Mouse (Mus musculus) kidney, adult 9 months (tissue): Measurements from ENCODE around the gene Apoc2.
A peak's percentile ranks its signal among the peaks of the same experiment; 100 is the strongest.
"Not testable (repeated sequence)": the region's sequence is repeated elsewhere in the genome, so short reads cannot be mapped to it uniquely, and the experiment has no call there.

Experiments
- DNase-seq: peaks from one replicate; pipeline ENCODE4 v3.0.0; 2022

Gene Apoc2

GRCm38 (mm10) chr7:19698907-19699826 lies 21.4 kb upstream of the Apoc2 start, which contains the start of gene Apoe:
Gene Apoe (minus strand): TSS chr7:19699188.
- peak; percentile 62 for DNase-seq

DNA sequence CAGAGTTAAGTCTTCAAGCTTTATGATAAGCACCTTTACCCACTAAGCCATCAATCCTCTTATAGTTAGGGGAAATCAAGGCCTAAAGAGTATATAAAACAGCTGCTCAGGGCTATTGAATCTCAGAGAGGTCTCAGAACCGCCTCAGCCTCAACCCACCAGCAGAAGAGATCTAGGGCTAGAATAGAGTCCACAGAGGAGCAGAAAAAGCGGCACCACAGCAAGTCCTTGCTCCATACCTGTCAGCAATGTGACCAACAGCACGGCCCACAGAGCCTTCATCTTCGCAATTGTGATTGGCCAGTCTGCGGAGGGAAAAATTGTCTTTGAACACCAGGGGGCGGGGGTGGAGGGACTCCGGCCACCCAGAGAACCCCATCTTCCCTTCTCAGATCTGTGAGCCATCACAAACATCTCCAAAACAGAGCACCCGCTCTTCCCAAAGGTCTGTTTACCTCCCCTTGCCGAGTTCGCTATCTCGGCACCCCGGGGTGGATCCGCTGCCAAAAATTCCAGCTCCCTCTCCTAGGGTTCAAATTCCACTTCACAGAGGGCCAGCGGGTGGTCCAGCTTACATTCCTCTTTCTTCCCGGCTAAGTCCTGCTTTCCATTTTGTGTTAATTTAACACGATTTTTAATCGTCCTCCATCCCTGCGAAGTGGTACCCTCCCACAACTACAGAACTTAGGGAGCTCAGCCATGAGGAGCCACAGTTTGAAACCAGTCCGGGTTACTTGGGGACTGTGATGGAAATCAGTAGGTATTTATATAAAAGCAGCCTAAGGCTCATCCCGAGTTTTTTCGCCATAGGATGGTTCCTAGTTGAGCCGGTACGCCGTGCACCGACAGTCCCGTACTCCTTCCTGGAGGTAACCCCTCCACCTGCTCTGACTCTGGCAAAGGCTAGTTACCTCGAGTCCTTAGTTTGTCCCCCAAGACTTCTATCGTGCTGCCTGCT lies 20.5 kb upstream of the Apoc2 start:
- DNase-seq: peak; percentile 61

DNA sequence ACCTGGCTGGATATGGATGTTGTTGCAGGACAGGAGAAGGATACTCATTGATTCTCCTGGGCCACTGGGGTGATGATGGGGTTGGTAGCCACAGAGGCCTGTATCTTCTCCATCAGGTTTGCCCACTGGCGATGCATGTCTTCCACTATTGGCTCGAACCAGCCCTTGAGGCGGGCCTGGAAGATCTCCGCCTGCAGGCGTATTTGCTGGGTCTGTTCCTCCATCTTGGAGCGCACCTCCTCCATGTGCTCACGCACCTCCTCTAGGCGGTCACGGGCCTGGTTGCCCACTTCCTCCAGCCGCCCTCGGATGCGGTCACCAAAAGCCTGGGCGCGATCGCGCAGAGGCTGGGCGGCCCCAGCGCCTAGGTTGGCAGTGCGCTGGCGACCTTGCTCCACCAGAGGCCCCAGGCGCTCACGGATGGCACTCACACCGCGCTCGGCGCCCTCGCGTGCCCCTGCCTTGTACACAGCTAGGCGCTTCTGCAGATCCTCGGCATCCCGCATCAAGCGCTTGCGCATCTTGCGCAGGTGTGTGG lies 18.7 kb upstream of the Apoc2 start:
- no peak for DNase-seq

DNA sequence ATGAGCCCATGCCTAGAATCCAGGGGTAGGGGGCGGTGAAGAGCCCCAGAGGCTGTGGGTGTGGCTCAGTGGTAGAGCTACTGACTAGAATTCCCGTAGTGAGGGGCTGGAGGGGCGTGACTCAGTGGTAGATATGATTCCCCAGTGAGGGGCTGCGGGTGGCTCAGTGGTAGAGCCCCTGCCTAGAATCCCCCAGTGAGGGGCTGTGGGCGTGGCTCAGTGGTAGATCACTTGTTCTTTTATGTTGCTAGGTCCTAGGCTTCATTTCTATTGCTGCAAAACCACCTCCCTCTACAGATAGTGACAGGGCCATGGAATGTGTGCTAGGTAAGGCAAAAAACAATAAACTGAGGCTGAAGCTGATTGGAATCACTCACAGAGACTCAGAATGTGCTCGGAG lies 18.1 kb upstream of the Apoc2 start:
- DNase-seq: no peak

DNA sequence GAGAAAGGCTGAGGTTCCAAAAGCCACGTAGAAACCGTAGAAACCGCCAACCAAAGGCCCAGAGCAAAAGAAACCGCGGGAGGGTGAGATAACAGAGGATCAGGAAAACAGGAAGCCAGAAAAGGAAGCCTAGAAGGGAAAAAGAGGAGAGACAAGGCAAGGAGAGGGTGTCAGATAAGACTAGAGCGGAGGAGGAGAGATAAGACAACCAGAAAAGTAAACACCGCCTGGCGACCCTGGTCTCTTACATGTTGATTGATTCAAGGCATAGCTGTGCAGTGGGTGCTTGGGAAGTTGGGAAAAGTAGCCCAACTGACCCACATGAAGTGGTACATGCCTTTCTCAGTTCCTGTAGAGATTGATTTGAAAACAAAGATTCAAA lies 17.5 kb upstream of the Apoc2 start:
- no peak for DNase-seq

DNA sequence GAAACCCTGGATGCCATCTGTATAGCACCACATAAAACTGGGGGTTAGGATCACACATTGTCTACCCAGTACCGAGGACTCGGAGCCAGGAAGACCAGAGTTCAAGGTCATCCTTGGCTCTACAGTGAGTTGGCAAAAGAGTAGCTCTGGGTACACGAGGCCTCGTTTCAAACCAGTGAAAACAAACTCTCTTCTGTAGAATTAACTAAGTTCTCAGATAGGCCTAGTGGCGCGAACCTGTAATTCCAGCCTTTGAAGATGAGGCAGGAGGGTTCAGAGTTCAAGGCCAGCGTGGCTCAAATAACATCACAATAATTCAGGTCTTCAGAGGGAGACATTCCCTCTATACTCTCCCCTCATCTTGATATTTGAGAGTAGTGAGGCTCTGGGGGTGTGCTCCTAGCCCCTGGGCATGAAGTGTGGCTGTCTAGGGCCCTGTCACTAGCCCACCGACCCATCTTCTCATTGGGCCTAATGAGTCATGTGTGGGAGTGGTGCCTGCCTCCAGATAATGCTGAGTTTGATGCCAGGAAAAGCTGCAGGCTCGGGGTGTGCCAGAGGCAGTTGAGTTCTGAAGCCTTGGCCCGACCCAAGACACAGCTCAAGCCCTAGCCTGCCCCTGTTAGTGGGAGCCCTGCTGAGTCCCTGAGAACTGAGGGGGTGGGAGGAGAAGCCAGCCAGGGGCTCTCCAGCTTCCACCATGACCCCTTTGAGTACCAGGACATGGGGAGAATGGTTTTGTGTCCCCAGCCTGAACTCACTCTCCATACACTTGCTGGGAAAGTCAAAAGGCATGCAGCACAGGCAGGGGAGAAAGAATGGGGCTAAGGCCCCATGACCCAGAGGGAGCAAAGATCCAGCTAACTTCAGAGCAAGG lies 16.8 kb upstream of the Apoc2 start:
- no peak for DNase-seq

DNA sequence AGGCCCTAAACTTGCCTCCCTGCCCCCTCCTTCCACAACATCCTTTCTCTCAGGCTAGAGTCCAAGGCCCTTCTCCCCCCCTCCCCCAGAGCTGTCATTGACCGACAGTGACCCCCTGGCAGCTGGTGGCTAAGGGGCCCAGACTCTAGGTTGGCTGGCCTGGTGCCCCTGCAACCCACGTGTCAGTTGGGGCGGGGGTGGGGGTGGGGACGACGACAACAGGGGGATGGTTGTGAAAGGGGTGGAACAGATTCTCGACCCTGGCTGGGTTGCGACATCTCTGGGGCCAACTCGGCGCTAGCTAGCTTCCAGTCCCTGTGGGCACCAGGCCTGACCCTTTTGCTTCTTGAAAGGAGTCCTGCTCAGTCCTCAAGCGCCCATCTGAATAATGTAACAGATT lies 15.7 kb upstream of the Apoc2 start:
- DNase-seq: no peak

DNA sequence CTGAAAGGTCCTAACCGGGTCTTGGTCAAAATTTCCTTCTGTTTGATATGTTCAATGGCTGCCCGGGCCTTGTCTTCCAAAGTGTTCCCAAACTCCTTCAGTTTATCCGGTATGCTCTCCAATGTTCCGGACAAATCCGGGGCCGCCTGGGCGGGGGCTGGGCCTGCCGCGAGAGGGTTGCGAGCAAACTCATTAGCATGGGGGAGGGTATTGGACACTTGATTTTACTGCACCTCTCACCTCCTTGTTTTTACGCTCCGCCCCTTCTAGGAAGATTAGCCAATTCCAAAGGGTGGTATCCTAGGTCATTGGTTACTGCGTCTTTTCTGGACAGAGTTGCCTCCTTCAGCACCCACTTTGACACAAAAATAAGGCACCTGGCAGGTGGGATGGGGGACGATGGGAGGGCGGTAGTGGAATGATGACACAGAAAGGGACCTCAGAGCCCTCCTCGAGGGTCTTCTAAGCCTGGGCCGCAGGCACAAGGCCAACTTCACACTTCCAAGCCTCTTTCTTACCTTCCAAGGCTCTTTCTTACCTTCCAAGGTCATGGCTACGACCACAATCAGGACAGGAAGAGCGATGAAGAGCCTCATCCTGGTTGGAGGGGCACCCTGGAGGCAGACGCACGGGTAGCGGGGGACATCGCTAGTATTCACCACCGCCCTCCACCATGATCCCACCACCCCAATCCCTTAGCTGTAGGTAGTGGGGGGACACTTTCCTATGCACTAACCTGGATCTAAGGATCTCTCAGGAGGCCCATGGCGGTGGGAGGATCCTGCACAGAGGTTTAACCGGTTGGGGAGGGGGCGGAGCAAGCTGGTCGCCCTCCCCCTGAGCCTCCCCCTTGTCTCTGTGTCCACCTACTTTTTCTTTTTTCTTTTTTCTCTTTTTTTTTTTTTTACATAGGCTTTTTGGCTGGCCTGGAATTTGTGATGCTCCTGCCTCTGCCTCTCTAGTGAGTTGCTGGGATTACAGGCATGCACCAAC lies 14.4 kb upstream of the Apoc2 start, which contains the start of gene Apoc1:
Gene Apoc1 (minus strand): TSS at position 788 of the 993 bp plus-strand sequence.
- no peak for DNase-seq

DNA sequence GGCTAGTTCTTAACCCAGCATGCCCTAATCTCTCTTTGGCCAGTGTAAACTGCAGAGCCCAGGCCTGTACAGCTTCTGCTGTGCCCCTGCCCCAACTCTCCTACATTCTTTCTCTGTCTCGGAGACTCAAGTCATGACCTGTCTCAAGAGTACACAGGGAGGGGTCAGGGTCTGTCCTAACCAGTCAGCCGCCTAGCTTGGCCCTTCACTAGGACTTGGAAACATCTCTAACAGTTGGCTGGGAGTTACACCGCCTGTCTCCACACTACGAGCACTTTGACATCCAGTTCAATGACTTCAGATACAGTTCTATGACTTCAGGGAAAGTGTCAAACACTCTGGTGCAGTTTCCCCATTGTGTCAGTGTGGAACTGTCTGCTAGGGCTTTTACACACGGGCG lies 13.7 kb upstream of the Apoc2 start:
- no peak for DNase-seq

- no peak for DNase-seq
Observed at GRCm38 (mm10) chr7:19690845-19691244, 13.1 kb upstream of the Apoc2 start.

DNA sequence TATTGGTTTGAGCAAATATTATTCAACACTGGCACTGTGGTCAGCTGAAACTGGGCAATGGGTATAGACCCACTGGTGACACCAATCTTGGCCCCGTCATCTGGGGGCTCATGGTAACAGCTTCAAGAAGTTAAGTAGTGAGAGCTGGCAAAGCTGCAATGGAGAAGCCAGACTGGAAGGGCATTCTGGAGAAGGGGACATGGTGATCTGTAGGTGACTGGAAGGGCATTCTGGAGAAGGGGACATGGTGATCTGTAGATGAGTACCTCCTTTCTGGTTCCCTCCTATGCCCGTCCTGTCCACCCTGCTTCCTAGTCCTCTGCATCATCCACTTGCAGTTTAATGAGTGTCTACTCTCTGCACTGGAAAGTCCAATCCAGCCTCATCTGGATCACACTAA lies 10.9 kb upstream of the Apoc2 start:
- no peak for DNase-seq

DNA sequence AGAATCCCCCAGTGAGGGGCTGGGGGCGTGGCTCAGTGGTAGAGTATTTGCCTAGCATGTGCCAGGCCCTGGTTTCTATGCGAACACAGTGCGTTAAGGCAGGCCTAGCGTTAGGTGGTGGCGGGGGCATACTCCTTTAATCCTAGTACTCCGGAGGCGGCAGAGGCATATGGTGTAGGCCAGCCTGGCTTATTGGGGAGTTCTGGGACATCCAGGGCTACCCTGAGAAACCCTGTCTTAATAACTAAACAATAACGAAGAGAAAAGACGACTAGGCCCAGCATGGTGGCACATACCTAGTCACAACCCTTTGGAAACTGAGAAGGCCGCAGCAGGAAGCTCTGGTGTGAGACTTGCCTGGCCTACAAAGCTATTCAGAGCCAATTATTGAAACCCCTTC lies 10.4 kb upstream of the Apoc2 start:
- no peak for DNase-seq

DNA sequence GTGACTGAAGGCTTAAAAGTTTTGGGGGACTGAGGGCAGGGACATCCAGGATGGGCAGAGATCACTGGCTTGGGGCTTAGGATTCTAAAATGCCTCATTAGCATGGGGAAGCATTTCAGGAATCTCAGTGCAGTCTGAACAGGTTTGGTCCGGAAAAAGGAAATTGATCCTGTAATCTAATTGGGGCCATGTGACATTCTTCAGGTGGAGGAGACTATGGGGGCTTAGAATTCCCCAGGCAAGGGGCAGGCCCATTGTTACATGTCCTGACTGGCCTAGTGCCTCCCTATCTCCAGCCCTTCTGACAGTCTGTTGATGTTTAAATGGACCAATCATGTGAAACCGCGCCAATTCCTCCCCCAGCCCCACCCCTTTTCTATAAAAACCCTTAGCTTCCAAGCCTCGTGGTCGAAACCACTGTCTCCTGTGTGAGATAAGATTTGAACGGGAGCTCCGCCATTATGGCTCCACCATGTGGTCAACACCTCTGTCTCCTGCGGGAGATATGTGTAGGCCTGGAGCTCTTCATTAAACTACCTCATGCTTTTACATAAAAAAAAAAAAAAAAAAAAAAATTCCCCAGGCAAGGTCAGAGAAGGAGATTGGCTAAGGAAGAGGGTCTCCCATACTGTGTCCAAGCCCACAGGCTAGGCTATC lies 9.3 kb upstream of the Apoc2 start:
- not testable (repeated sequence) for DNase-seq

DNA sequence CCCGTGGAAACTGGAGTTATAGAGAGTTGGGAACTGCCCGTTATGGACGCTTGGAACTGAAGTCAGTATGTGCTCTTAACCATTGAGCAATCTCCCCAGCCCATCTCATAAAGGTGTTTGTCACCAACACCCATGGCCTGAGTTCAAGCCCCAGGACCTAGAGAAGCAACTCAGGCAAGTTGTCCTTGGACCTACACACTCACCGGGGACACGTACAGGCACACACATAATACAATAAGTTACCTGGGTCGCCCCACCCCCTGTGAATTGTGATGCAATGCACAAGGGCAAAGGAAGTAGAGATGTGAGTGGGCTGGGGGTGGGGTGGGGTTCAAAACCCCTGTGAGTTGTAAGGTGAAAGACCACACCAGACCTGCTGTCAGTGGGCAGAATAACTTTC lies 8.8 kb upstream of the Apoc2 start:
- DNase-seq: no peak

- DNase-seq: no peak
Observed at GRCm38 (mm10) chr7:19685374-19685773, 7.6 kb upstream of the Apoc2 start.

GRCm38 (mm10) chr7:19683771-19684201 lies 6.0 kb upstream of the Apoc2 start:
- no peak for DNase-seq

GRCm38 (mm10) chr7:19682979-19683378 lies 5.2 kb upstream of the Apoc2 start:
- DNase-seq: no peak

DNA sequence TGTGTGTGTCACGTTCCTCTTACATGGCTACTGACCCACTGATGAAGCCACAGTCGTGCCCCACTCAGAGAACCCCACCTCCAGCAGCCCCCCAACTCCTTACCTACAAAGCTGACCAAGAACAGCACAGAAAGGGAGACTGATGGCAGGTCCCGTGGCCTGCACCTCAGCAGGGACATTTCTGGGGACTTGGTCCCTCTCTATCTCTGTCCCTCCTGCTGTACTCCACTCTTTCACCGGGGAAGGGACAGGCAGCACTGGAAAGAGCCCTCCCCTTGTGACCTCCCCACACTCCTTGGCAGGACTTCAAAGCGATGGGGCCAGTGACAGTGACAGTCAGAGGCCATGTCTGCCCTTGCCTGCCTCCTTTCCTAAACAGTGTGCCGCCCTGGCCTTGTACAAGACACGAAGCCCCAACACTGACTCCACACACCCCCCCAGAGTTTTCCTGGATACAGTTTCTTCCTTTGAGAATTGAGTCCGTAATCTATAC lies 3.5 kb upstream of the Apoc2 start, which contains the start of the genes Gm44805 and Apoc4:
Gene Gm44805 (minus strand): TSS at position 222 of the 493 bp plus-strand sequence.
Gene Apoc4 (minus strand): TSS at position 278 of the 493 bp plus-strand sequence.
- DNase-seq: no peak

DNA sequence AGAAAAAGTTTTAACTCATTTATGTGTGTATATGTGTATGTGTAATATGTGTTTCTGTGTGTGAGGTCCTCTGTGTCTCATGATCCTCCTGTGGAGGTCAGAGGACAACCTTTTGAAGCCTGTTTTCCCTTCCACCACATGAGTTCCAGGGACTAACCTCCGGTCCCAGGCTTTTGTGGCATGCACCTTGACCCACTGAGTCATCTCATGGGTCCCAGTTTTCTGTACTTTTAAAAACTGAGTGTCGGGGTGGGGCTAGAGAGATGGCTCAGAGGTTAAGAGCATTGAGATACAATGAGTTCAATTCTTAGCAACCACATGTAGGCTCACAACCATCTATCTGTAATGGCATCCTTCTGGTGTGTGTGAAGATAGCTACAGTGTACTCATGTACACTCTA lies 3.0 kb upstream of the Apoc2 start:
- no peak for DNase-seq

GRCm38 (mm10) chr7:19678901-19679300 lies 1.2 kb upstream of the Apoc2 start:
- no peak for DNase-seq
